Mouse (Mus musculus) forebrain, embryonic 15.5 days (tissue): Measurements from ENCODE around the gene Asb6. TPM values are rescaled to one million over a fixed set of nuclear protein-coding genes. Genes with fewer than 3 reads are reported as not detected.

ENCODE experiments used
- ATAC-seq: fragments of 200-750 bp; cut with Nextera tagmentation; replicated peaks from 2 replicates; pipeline ENCODE4 v1.8.0; 2017; ENCODE audit warnings: mild to moderate bottlenecking, moderate TSS enrichment, moderate library complexity
- H3K27ac ChIP-seq: fragments of 300-500 bp; sonication (generic); replicated peaks from 2 replicates; pipeline ENCODE4 v1.5.1; 2015; ENCODE audit warnings: mild to moderate bottlenecking, inconsistent platforms
- H3K27me3 ChIP-seq: fragments of 300-500 bp; sonication (generic); 2 replicates; pipeline ENCODE4 v1.6.1; 2015; ENCODE audit warnings: inconsistent platforms
- H3K36me3 ChIP-seq: fragments of 300-500 bp; sonication (generic); 2 replicates; pipeline ENCODE4 v1.6.1; 2015; ENCODE audit warnings: mild to moderate bottlenecking, inconsistent platforms
- H3K4me1 ChIP-seq: fragments of 300-500 bp; sonication (generic); 2 replicates; pipeline ENCODE4 v1.6.1; 2015; ENCODE audit warnings: inconsistent platforms
- H3K4me2 ChIP-seq: fragments of 300-500 bp; sonication (generic); replicated peaks from 2 replicates; pipeline ENCODE4 v1.6.1; 2015; ENCODE audit warnings: mild to moderate bottlenecking, inconsistent platforms
- H3K4me3 ChIP-seq: fragments of 300-500 bp; sonication (generic); 2 replicates; pipeline ENCODE4 v1.5.1; 2015; ENCODE audit warnings: mild to moderate bottlenecking, inconsistent platforms
- H3K9ac ChIP-seq: fragments of 300-500 bp; sonication (generic); replicated peaks from 2 replicates; pipeline ENCODE4 v1.6.1; 2015; ENCODE audit warnings: mild to moderate bottlenecking, inconsistent platforms
- H3K9me3 ChIP-seq: fragments of 300-500 bp; sonication (generic); 2 replicates; pipeline ENCODE4 v1.6.1; 2016; ENCODE audit warnings: inconsistent platforms
- WGBS: fragments of 180-500 bp; shearing (Covaris S2); methylation state at CpG from one replicate; pipeline ENCODE4 v1.1.7; 2015; ENCODE audit warnings: mixed read lengths; 5-methylcytosine and 5-hydroxymethylcytosine counted together
- polyA plus RNA-seq: library from polyadenylated mRNA; unstranded; fragments of >200 nt; fragmentation: Nextera tagmentation; extraction: Ambion mirVana; gene quantifications from 2 replicates; pipeline ENCODE4 v1.2.1, GENCODE M21; 2015

Asb6 gene
- polyA plus RNA-seq, 1 experiment from 2014 or later = 43.3 TPM

DNA sequence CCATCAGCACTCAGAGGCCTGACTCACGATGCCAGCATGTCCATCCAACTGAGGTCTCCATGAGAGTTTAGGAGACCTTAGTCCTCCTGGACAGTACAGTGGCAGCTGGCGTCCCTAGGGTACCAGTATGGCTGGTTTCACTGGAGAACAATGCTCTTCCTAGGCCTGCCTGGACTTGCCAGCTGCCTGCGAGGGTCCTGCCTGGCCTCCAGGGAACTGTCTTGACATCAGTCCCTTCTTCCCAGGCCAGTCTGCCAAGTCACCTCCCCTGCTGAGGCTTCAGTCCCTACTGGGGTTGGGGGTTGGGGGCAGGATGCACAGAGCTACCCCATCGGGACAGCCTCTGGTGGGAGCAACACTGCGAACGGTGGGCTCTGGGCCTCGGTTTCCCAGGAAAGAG, 38.1 kb downstream of the Asb6 start:
- H3K4me2 ChIP-seq = no peak overlapping the region
- H3K4me3 ChIP-seq = no peak overlapping the region
- WGBS = 85% methylated on average over 7 of the region's 7 CpGs
- H3K9me3 ChIP-seq = no peaks in the 10 kb centered on the region
- H3K4me1 ChIP-seq = peaks cover 34% of the 10 kb centered on the region
- no peak overlapping the region for H3K9ac ChIP-seq
- H3K27ac ChIP-seq = no peak overlapping the region
- ATAC-seq = no peak
- H3K27me3 ChIP-seq = no peaks in the 10 kb centered on the region
- H3K36me3 ChIP-seq = no peaks in the 10 kb centered on the region

DNA sequence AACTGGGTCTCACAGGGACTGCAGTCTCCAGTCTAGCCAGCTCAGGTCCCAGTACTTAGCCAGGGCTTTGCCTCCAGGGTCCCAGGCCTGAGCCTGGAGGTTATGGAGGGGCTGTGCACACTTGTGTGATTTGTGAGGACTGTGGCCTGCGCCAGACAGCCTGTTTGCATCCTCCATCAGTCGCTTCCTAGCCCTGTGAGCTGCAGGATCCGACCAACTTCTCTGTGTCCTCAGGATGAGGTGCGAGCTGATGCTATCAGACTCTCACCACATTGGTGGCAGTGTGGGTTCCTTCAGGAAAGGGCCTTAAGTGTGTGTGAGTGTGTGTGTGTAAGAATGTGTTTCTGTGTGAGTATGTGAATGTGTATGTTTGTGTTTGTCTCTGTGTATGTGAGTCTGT, 42.7 kb downstream of the Asb6 start:
- Histone ChIP-seq H3K4me1 (peaks cover 34% of the 10 kb centered on the region), H3K9ac (peak overlapping the region; percentile 15), H3K4me2 (no peak overlapping the region), H3K4me3 (no peak overlapping the region), H3K27me3 (no peaks in the 10 kb centered on the region), H3K27ac (peak overlapping the region; percentile 41), H3K9me3 (no peaks in the 10 kb centered on the region), H3K36me3 (no peaks in the 10 kb centered on the region)
- WGBS = 61% methylated on average over 4 of the region's 4 CpGs
- no peak for ATAC-seq

DNA sequence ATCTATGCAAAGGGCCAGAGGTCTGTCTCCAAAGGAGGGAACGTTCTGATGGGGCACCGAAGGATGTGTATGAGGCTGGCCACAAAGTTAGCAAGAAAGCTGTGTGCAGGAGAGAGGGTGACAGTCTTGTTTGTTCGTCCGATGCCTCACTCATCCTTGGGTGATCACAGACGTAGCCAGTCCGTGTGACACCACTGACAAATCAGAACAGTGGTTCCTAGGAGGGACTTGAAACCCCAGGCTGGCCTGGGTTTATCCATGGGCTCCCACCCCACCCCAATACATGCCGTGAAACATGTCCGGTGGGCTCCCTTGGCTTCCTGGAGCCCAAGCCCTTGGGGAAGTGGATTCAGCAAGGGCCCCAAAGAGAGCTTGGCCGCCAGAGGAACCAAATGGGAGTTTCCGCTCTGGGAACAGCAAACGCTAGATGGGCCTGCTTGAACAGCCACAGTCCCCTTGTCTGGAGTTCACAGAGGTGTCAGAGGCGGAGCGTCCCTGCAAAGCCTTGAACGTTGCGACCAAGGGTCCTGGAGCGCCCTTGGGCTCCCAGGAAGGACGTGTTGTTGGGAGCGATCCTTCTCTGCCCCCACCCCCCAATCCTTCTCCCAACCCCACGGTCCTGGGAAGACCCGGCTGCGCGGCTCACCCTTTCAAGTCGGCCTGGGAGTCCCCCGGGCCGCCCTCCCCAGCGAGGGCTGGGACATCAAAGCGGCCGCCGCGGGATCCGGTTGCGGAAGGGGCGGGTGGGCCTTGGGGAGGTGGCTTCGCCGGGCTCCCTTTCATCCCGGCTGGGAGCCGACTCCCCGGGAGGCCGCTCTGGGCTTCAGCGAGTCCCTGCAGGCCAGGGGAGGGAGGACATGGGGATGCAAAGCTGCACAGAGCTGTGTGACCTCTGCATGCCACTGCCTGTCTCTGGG, 45.8 kb downstream of the Asb6 start:
- no peaks in the 10 kb centered on the region for H3K9me3 ChIP-seq
- H3K27ac ChIP-seq = peak overlapping the region; percentile 31; the same call in 1 of the 2 replicates
- H3K27me3 ChIP-seq = no peaks in the 10 kb centered on the region
- H3K4me3 ChIP-seq = peak overlapping the region; percentile 13; the same call in 1 of the 2 replicates
- H3K4me2 ChIP-seq = peak overlapping the region; percentile 50
- 13% methylated on average over 39 of the region's 40 CpGs for WGBS
- no peak; the same call in 1 of the 2 replicates for ATAC-seq
- H3K36me3 ChIP-seq = no peaks in the 10 kb centered on the region
- 0 out of 2 replicates have a peak overlapping the region, but pooled peaks have one; percentile 22 for H3K9ac ChIP-seq
- H3K4me1 ChIP-seq = peaks cover 34% of the 10 kb centered on the region

DNA sequence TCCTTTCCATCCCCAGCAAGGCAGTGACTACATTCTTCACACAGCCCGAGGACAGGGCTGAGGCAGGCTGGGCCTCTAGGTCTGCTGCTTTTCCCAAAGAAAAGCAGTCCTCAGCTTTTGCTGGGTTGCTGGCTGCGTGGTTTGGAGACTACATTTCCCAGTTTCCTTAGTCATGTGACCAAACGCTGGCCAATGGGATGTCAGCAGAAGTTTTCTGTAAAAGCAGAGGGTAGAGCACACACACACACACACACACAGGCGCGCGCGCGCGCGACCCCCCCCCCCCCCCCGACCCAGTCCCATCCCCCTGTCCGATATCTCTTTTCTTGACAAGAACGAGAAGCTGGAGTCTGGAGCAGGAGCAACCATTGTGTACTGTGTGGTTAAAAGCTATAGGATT, 46.8 kb downstream of the Asb6 start:
- H3K4me2 ChIP-seq = peak overlapping the region; percentile 50
- under 1% methylated on average over 10 of the region's 13 CpGs for WGBS
- H3K9ac ChIP-seq = peak overlapping the region; percentile 35
- H3K27me3 ChIP-seq = no peaks in the 10 kb centered on the region
- peak overlapping the region; percentile 25; the same call in 1 of the 2 replicates for H3K4me3 ChIP-seq
- H3K4me1 ChIP-seq = peaks cover 34% of the 10 kb centered on the region
- H3K27ac ChIP-seq = peak overlapping the region; percentile 75
- ATAC-seq = peak; percentile 66
- H3K9me3 ChIP-seq = no peaks in the 10 kb centered on the region
- H3K36me3 ChIP-seq = no peaks in the 10 kb centered on the region

DNA sequence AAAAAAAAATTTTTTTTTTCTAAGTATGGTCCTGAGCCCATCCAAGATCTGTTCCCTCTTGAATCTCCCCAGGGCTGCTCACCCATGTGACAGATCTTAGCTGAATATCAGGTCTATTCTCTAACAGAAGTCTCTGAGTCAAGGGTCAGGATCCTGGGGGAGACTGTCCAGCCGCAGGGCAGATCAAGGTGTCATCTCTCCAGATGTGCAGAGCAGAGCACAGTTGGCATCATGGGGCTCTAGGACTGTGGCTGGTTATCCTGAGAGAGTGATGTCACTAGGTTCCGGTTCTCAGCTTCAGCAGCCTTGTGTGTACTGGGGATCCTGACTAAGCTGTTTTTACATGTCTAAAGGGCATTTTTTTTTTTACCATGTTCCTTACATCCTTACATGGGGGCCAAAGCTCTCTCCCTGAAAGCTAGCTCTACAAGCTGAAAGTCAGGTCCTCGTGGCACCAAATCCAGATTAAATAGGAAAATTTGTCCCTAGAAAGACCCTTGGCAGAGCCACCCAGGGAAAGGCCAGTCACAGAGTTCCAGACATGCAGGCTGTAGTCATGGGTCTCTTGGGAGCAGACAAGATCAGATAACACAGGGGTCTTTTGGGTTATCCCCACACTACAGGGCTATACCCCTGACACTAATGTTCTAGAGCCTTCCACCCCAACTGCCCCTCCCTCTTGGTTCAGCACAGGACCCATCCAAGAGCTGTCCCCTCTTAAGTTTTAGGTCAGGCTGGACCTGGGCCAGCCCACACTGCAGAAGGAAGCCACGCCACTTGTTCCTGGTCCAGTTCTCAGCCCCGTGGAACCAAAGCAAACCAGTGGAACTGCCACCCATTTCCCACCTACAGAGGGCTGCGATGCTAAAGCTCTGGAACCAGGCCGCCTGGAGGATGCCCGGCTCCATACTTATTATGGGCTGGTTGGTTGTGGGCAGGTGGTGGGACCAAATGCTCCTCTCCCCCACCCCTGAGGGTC, 47.5 kb downstream of the Asb6 start:
- H3K27ac ChIP-seq = peak overlapping the region; percentile 75
- 75% methylated on average over 8 of the region's 8 CpGs for WGBS

DNA sequence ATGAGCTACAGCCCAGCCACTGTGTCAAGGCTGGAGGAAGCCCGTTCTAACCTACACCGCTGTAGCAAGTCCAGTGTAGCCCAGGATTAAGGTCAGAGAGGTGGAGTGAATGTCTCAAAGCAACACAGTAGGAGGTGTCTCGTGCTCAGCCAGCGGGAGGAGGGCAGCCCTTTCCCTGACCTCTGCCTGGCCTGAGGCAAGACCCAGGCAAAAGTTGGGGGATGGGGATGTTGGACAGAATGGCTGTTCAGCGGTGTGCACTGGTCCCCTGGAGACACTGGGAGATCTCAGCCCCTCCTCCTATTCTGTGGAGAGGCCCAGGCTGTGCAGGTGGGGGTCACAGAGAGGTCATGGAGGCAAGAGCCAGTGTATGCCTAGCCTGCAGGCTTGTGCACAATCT, 50.9 kb downstream of the Asb6 start:
- WGBS = 10% methylated on average over 5 of the region's 5 CpGs
- Histone ChIP-seq H3K27me3 (no peaks in the 10 kb centered on the region), H3K4me1 (peaks cover 14% of the 10 kb centered on the region), H3K4me2 (no peak overlapping the region), H3K9me3 (no peaks in the 10 kb centered on the region), H3K36me3 (no peaks in the 10 kb centered on the region), H3K9ac (no peak overlapping the region), H3K4me3 (no peak overlapping the region), H3K27ac (no peak overlapping the region)
- no peak for ATAC-seq

More for the DNA sequence above, 47.5 kb downstream of the Asb6 start:
- 0 out of 2 replicates have a peak, but pooled peaks have one; percentile 5 for ATAC-seq
- no peaks in the 10 kb centered on the region for H3K9me3 ChIP-seq
- H3K36me3 ChIP-seq = no peaks in the 10 kb centered on the region
- peak overlapping the region; percentile 35 for H3K9ac ChIP-seq
- H3K4me2 ChIP-seq = peak overlapping the region; percentile 50
- peaks cover 31% of the 10 kb centered on the region for H3K4me1 ChIP-seq
- no peak overlapping the region; the same call in 1 of the 2 replicates for H3K4me3 ChIP-seq
- H3K27me3 ChIP-seq = no peaks in the 10 kb centered on the region

DNA sequence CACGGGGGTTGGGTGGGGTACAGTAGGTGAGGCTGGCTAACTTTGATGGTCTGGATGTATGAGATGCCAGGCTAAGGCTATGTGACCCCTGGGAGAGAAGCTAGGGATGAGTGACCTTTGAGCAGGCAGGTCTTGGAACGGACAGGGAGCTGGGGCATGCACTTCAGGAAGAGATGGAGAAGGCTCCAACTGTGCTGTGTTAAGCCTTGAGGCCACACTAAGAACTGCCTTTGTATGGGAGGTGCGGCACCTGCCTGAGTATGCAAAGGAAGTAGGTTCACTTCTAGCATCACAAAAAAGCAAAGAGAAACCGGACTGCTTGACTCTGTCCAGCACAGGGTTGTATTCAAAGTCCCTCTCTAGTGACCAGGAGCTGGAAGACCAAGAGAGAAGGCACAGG, 51.9 kb downstream of the Asb6 start:
- Histone ChIP-seq H3K36me3 (no peaks in the 10 kb centered on the region), H3K4me3 (no peak overlapping the region), H3K27me3 (no peaks in the 10 kb centered on the region), H3K4me2 (no peak overlapping the region), H3K4me1 (peaks cover 7% of the 10 kb centered on the region), H3K9ac (no peak overlapping the region), H3K9me3 (no peaks in the 10 kb centered on the region), H3K27ac (no peak overlapping the region)
- ATAC-seq = no peak
- 59% methylated on average over 4 of the region's 4 CpGs for WGBS

DNA sequence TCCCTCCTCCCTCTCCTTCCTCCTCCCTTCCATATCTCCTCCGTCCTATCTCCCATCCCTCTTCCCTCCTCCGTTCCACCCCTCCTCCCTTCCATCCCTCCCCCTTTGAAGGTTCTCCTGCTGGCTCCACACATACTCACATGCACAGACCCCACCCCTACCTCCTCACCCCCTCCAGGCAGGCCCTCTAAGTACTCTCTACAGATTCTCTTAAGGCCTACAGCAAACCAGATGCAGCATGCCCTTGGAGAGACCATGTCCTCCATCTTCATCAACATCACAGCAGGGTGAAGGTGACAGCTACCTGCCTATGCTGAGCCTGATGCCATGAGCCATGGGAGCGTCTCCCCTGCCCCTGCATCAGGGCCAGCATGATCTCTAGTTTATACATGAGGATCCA, 52.9 kb downstream of the Asb6 start:
- Histone ChIP-seq H3K27ac (no peak overlapping the region), H3K9me3 (no peaks in the 10 kb centered on the region), H3K4me1 (peaks cover 7% of the 10 kb centered on the region), H3K36me3 (no peaks in the 10 kb centered on the region), H3K4me3 (no peak overlapping the region), H3K27me3 (no peaks in the 10 kb centered on the region), H3K4me2 (no peak overlapping the region), H3K9ac (no peak overlapping the region)
- 83% methylated on average over 3 of the region's 3 CpGs for WGBS
- ATAC-seq = no peak

DNA sequence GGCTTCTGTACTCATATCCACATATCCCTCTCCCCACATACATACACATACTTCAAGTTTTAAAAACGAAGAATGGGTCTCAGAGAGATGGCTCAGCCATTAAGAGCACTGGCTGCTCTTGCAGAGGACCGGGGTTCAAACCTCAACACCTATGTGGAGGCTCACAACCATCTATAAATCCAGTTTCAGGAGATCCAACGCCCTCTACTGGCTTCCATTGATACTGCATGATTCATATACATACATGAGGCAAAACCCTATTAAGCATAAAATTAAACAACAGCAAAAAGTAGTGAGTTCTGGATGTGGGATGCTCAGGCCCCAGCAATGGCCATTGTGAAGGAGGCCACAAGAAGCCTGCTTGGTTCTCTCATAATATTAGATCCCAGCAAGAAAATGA, 54.2 kb downstream of the Asb6 start:
- Histone ChIP-seq H3K4me1 (peaks cover 20% of the 10 kb centered on the region), H3K9me3 (no peaks in the 10 kb centered on the region), H3K36me3 (no peaks in the 10 kb centered on the region), H3K9ac (no peak overlapping the region), H3K4me3 (no peak overlapping the region), H3K27me3 (no peaks in the 10 kb centered on the region), H3K27ac (no peak overlapping the region), H3K4me2 (no peak overlapping the region)
- 55% methylated on average over 3 of the region's 3 CpGs for WGBS
- ATAC-seq = no peak

DNA sequence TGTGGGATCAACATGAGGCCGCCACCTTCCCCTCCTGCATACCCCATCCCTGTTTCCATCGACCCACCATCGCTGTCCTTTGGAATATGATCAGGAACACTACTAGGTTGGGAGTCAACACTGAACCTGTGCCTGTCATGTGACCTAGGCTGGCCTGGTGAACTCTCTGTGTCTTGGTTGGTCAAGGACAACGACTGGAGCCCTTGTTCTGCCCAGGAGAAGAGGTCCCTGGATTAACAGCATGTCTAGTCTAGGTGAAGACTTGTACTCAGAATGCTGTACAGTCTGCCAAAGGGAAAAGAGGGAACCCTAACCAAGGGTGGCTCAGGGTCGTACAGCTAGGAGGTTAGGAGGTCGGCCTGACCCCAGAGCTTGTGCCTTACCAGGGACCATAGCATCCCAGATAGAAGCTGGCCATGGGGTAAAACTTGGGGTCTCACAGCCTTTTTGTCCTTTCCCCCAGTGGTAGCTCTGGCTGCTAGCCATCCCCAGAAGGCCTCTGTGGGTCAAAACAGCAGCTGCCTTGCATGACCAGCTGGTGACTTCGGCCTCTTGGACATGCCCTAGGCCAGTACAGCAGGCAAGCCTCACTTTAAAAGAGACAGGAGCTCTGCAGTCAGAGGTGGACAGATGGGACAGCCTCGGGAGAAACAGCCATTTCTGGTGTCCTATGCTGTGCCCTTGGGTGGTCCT, 56.7 kb downstream of the Asb6 start:
- Histone ChIP-seq H3K36me3 (no peaks in the 10 kb centered on the region), H3K9me3 (no peaks in the 10 kb centered on the region), H3K27me3 (no peaks in the 10 kb centered on the region), H3K9ac (no peak overlapping the region), H3K4me1 (peaks cover 20% of the 10 kb centered on the region), H3K27ac (peak overlapping the region; percentile 89; the same call in 1 of the 2 replicates), H3K4me3 (no peak overlapping the region), H3K4me2 (no peak overlapping the region)
- 83% methylated on average over 8 of the region's 8 CpGs for WGBS
- no peak for ATAC-seq
